Mouse (Mus musculus): Measurements from ENCODE around the gene Mapkap1. TPM values are rescaled to one million over a fixed set of nuclear protein-coding genes. Genes with fewer than 3 reads are reported as not detected.

Gene Mapkap1
- polyA plus RNA-seq, 1 experiment from 2014 or later, result 91.1 TPM

GRCm38 (mm10) chr2:34669203-34669746 is 262.7 kb downstream of the Mapkap1 start:
- H3K4me2 ChIP-seq (replicated peaks; ENCODE audit: low read depth, low read length), result no peak overlapping the region
- H3K27me3 ChIP-seq (ENCODE audit: control insufficient read depth, insufficient read depth, low read length), result no peaks in the 10 kb centered on the region
- WGBS, result 42% methylated on average over 8 of the region's 8 CpGs
- 0 out of 2 replicates have a peak, but pooled peaks cover 3% of the 10 kb centered on the region for H3K4me1 ChIP-seq (ENCODE audit: control insufficient read depth, insufficient read depth, low read length)
- no peaks in the 10 kb centered on the region for H3K36me3 ChIP-seq (ENCODE audit: control insufficient read depth, insufficient read depth, low read length)
- H3K9ac ChIP-seq (replicated peaks; ENCODE audit: low read depth, low read length), result no peak overlapping the region
- no peak overlapping the region for H3K27ac ChIP-seq (ENCODE audit: low read length)
- no peak for ATAC-seq (ENCODE audit: insufficient number of reproducible peaks, insufficient read depth, low FRiP score, low read depth)
- H3K4me3 ChIP-seq (ENCODE audit: low read depth, low read length), result no peak overlapping the region
- H3K9me3 ChIP-seq (ENCODE audit: control insufficient read depth, low read depth, low read length), result no peaks in the 10 kb centered on the region

- Histone ChIP-seq H3K36me3 (ENCODE audit: control insufficient read depth, insufficient read depth, low read length) (peaks cover 5% of the 10 kb centered on the region; the same call in 1 of the 2 replicates), H3K4me3 (ENCODE audit: low read depth, low read length) (no peak overlapping the region), H3K4me2 (replicated peaks; ENCODE audit: low read depth, low read length) (no peak overlapping the region), H3K4me1 (ENCODE audit: control insufficient read depth, insufficient read depth, low read length) (0 out of 2 replicates have a peak, but pooled peaks cover 3% of the 10 kb centered on the region), H3K27me3 (ENCODE audit: control insufficient read depth, insufficient read depth, low read length) (no peaks in the 10 kb centered on the region), H3K27ac (ENCODE audit: low read length) (no peak overlapping the region), H3K9me3 (ENCODE audit: control insufficient read depth, low read depth, low read length) (no peaks in the 10 kb centered on the region), H3K9ac (replicated peaks; ENCODE audit: low read depth, low read length) (no peak overlapping the region)
- ATAC-seq (ENCODE audit: insufficient number of reproducible peaks, insufficient read depth, low FRiP score, low read depth), result no peak
- WGBS, result 85% methylated on average over 6 of the region's 6 CpGs
Measured at GRCm38 (mm10) chr2:34670470-34670869, 263.9 kb downstream of the Mapkap1 start.

DNA sequence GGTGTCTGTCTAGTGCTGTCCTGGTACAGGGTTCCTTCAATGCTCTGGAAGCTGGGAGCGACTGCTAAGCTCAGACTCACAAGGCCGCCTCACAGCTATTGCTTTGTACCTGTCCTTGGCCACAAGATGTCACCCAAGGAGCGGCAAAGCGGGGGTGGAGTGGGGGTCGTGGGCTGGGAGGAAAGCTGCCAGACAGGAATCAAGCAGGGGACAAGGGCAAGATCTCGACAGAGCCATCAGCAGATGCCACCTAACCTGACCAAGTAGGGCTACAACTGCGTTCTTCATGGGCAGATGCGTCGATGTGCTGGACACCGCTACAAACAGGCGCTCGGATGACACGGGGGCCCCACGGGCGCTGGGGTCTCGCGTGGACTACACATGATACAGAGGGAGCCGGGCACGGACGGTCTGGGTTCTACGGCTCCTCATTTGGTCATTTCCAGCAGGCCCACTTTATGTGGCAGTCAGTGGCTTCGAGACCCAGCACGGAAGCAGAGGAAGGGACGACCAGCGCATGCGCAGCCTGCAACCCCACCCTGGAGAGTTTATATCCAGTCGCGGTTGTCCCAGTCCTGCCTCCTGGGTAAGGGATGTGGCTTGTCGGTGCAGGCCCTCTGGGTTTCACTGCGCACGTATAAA is 264.9 kb downstream of the Mapkap1 start:
- H3K4me2 ChIP-seq (replicated peaks; ENCODE audit: low read depth, low read length), result peak overlapping the region; percentile 56
- 29% methylated on average over 31 of the region's 31 CpGs for WGBS
- H3K36me3 ChIP-seq (ENCODE audit: control insufficient read depth, insufficient read depth, low read length), result peaks cover 12% of the 10 kb centered on the region
- peak; percentile 69; the same call in 1 of the 2 replicates for ATAC-seq (ENCODE audit: insufficient number of reproducible peaks, insufficient read depth, low FRiP score, low read depth)
- H3K27me3 ChIP-seq (ENCODE audit: control insufficient read depth, insufficient read depth, low read length), result no peaks in the 10 kb centered on the region
- H3K27ac ChIP-seq (ENCODE audit: low read length), result no peak overlapping the region
- H3K9ac ChIP-seq (replicated peaks; ENCODE audit: low read depth, low read length), result peak overlapping the region; percentile 32; the same call in 1 of the 2 replicates
- 0 out of 2 replicates have a peak, but pooled peaks cover 3% of the 10 kb centered on the region for H3K4me1 ChIP-seq (ENCODE audit: control insufficient read depth, insufficient read depth, low read length)
- peak overlapping the region; percentile 31 for H3K4me3 ChIP-seq (ENCODE audit: low read depth, low read length)
- H3K9me3 ChIP-seq (ENCODE audit: control insufficient read depth, low read depth, low read length), result no peaks in the 10 kb centered on the region

DNA sequence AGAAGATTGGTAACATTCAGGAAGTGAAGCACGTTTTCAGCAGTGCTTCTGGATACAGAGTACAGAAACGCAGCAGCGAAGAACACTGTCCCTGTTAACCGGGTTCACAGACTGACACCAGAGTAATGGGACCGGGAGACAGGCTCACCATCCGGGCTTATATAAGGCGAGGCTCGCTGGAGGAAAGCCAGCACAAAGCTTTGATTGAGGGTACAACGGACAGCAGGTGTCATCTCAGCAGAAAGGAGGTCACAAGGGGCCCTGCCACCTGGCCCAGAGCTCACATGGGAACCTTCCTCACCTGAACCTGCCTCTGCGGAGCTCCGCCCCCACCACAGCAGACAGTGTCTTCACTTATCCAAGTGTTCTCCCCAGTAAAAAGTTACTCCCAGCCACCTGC is 267.3 kb downstream of the Mapkap1 start:
- Histone ChIP-seq H3K4me2 (replicated peaks; ENCODE audit: low read depth, low read length) (no peak overlapping the region), H3K27ac (ENCODE audit: low read length) (no peak overlapping the region), H3K27me3 (ENCODE audit: control insufficient read depth, insufficient read depth, low read length) (no peaks in the 10 kb centered on the region), H3K4me1 (ENCODE audit: control insufficient read depth, insufficient read depth, low read length) (no peaks in the 10 kb centered on the region), H3K4me3 (ENCODE audit: low read depth, low read length) (no peak overlapping the region), H3K9ac (replicated peaks; ENCODE audit: low read depth, low read length) (no peak overlapping the region), H3K36me3 (ENCODE audit: control insufficient read depth, insufficient read depth, low read length) (peaks cover 28% of the 10 kb centered on the region), H3K9me3 (ENCODE audit: control insufficient read depth, low read depth, low read length) (no peaks in the 10 kb centered on the region)
- ATAC-seq (ENCODE audit: insufficient number of reproducible peaks, insufficient read depth, low FRiP score, low read depth), result no peak
- 83% methylated on average over 11 of the region's 11 CpGs for WGBS

Other genes with a start within 250 kb of the Mapkap1 start
- gene Pbx3, start 33.6 kb upstream of the Mapkap1 start, polyA plus RNA-seq (2014; fragmentation: Nextera tagmentation; extraction: Ambion mirVana), result 35.3 and 35.7 TPM in 2 replicates